Mouse (Mus musculus) liver, embryonic 16.5 days (tissue): Measurements from ENCODE around the gene Sft2d1. TPM values are rescaled to one million over a fixed set of nuclear protein-coding genes. Genes with fewer than 3 reads are reported as not detected.

Source experiments
- ATAC-seq: fragments of 200-750 bp; cut with Nextera tagmentation; 2 replicates; pipeline ENCODE4 v1.8.0; 2017; ENCODE audit warnings: low read depth, mild to moderate bottlenecking, moderate number of reproducible peaks, moderate library complexity
- H3K27ac ChIP-seq: fragments of 300-500 bp; sonication (generic); 2 replicates; pipeline ENCODE4 v1.5.1; 2014; ENCODE audit warnings: mild to moderate bottlenecking, low read length
- H3K27me3 ChIP-seq: fragments of 300-500 bp; sonication (generic); 2 replicates; pipeline ENCODE4 v1.6.1; 2014; ENCODE audit warnings: low read depth, low read length, mixed read lengths; ENCODE audit not compliant: control insufficient read depth, insufficient read depth
- H3K36me3 ChIP-seq: fragments of 300-500 bp; sonication (generic); 2 replicates; pipeline ENCODE4 v1.6.1; 2014; ENCODE audit warnings: mild to moderate bottlenecking; ENCODE audit not compliant: control insufficient read depth, insufficient read depth
- H3K4me1 ChIP-seq: fragments of 300-500 bp; sonication (generic); 2 replicates; pipeline ENCODE4 v1.6.1; 2014; ENCODE audit warnings: low read depth, low read length, mixed read lengths; ENCODE audit not compliant: control insufficient read depth
- H3K4me2 ChIP-seq: fragments of 300-500 bp; sonication (generic); 2 replicates; pipeline ENCODE4 v1.6.1; 2014; ENCODE audit warnings: low read depth, low read length, mixed read lengths
- H3K4me3 ChIP-seq: fragments of 300-500 bp; sonication (generic); 2 replicates; pipeline ENCODE4 v1.5.1; 2014; ENCODE audit warnings: low read depth, mild to moderate bottlenecking, low read length
- H3K9ac ChIP-seq: fragments of 300-500 bp; sonication (generic); 2 replicates; pipeline ENCODE4 v1.6.1; 2014; ENCODE audit warnings: low read depth, low read length
- H3K9me3 ChIP-seq: fragments of 300-500 bp; sonication (generic); replicated peaks from 2 replicates; pipeline ENCODE4 v1.6.1; 2016; ENCODE audit warnings: low read length; ENCODE audit not compliant: control insufficient read depth
- WGBS: fragments of 180-500 bp; shearing (Covaris S2); extraction: QIAGEN DNeasy Blood & Tissue Kit; methylation state at CpG from one replicate; pipeline ENCODE4 v1.1.7; 2014; ENCODE audit not compliant: insufficient replicate concordance; 5-methylcytosine and 5-hydroxymethylcytosine counted together
- polyA plus RNA-seq: library from polyadenylated mRNA; unstranded; fragments of >200 nt; fragmentation: Nextera tagmentation; extraction: Ambion mirVana; gene quantifications from 2 replicates; pipeline ENCODE4 v1.2.1, GENCODE M21; 2015

The Sft2d1 gene
- polyA plus RNA-seq, 1 experiment from 2014 or later = 44.5 TPM

DNA sequence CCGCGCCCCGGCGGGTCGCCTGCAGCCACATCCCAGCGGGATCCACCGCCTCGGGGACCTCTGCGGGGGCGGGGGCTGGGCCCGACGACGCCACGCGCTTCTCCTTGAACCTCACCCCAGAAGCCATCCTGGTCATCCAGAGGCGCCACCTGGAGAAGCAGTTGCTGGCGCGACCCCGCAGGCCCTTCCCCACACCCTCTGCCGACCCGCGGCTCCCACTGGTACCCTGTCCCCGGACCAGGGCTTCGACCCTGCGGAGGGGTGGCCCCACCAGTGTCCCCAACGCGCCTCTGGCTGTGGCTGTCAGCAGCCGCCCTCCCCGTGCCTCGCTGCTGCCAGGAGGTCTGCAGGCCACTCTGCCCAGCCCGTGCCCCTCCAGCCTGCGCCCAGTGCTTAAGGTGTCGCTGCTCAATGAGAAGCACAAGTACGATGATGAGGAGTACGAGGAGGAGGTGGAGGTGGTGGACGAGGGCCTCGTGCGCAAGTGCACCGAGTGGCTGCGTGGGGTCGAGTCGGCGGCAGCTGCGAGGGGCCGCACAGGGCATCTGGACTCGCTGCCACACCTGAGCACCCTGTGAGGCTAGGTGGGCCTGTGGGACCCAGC lies 30.6 kb downstream of the Sft2d1 start:
- ATAC-seq = no peak
- 16% methylated on average over 46 of the region's 46 CpGs for WGBS

DNA sequence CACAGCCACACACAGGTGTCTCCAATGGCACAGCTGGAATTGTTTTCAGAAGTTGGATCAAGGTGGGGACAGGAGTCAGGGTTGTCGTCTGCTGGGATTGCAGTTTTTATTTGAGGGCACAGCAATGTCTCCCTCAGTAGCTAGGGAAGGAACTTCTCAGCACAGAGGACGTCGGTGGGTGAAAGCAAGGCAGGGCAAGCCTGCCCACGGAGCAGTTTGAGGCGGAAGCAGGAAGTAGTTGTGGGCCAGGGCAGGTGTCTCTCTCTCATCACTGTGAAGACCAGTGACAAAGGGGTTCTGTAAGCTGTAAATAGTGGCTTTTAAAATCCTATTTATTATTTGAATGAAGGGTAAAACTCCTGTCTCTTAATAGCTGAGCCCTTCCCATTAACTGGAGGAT lies 31.8 kb downstream of the Sft2d1 start:
- WGBS = 14% methylated on average over 5 of the region's 5 CpGs

More for the DNA sequence above, 30.6 kb downstream of the Sft2d1 start:
- no peaks in the 10 kb centered on the region for H3K36me3 ChIP-seq
- H3K27ac ChIP-seq = no peak overlapping the region
- peaks cover 44% of the 10 kb centered on the region for H3K27me3 ChIP-seq
- H3K9me3 ChIP-seq = no peaks in the 10 kb centered on the region
- peak overlapping the region; percentile 40 for H3K4me3 ChIP-seq
- H3K4me1 ChIP-seq = no peaks in the 10 kb centered on the region
- H3K9ac ChIP-seq = no peak overlapping the region
- H3K4me2 ChIP-seq = peak overlapping the region; percentile 57

DNA sequence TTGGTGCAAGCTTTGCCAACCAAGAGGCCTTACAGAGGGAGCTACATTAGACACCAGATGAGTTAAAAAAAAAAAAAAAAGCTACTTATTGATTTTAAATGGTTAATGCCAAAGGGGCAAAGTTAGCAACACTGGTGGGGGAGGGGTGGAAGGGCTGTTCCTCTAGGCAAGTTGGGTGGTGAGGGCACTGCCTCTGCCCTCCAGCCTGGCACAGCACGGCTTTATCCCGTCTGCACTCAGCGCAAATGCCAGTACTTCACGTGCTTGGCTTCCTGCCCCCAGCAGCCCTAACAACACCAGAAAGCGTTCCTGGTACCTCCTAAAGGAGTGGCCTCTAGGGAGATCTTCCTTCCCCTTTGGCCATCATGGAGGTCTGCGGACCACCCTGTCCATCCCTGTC lies 32.5 kb downstream of the Sft2d1 start:
- H3K27ac ChIP-seq = no peak overlapping the region
- no peaks in the 10 kb centered on the region for H3K4me1 ChIP-seq
- H3K36me3 ChIP-seq = no peaks in the 10 kb centered on the region
- no peak overlapping the region for H3K4me3 ChIP-seq
- peaks cover 43% of the 10 kb centered on the region for H3K27me3 ChIP-seq
- no peaks in the 10 kb centered on the region for H3K9me3 ChIP-seq
- WGBS = 68% methylated on average over 6 of the region's 6 CpGs
- no peak for ATAC-seq
- H3K4me2 ChIP-seq = no peak overlapping the region
- H3K9ac ChIP-seq = no peak overlapping the region

More for the DNA sequence above, 31.8 kb downstream of the Sft2d1 start:
- Histone ChIP-seq H3K27ac (no peak overlapping the region), H3K36me3 (no peaks in the 10 kb centered on the region), H3K4me2 (no peak overlapping the region), H3K9ac (no peak overlapping the region), H3K27me3 (peaks cover 44% of the 10 kb centered on the region), H3K9me3 (no peaks in the 10 kb centered on the region), H3K4me1 (no peaks in the 10 kb centered on the region), H3K4me3 (no peak overlapping the region)
- no peak for ATAC-seq

DNA sequence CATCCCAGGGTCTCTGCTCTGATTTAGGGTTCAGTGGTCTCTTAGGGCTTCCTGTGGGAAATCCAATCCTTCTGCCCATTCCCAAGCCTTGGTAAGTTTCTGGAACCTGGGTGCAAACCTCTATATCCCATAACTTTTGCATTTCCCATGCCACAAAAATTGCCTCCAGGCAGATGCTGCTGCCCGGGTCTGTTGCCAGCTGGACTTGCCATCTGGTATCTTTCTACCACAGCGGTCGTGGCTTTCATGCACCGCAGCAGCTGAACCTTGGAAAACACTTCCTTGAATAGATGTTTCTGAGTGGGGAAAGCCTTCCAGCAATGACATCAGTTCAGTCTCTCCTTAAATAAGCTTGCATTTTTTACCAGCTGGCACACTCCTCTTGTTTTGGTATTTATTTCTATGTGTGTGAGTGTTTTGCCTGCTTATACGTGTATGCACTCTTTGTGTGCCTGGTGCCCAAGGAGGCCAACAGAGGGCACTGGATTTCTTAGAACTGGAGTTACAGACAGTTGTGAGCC lies 36.9 kb downstream of the Sft2d1 start:
- no peak for ATAC-seq
- no peaks in the 10 kb centered on the region for H3K9me3 ChIP-seq
- no peaks in the 10 kb centered on the region for H3K4me1 ChIP-seq
- no peaks in the 10 kb centered on the region for H3K27me3 ChIP-seq
- WGBS = 63% methylated on average over 5 of the region's 5 CpGs
- H3K4me2 ChIP-seq = no peak overlapping the region
- no peak overlapping the region for H3K27ac ChIP-seq
- no peak overlapping the region for H3K9ac ChIP-seq
- H3K4me3 ChIP-seq = no peak overlapping the region
- H3K36me3 ChIP-seq = no peaks in the 10 kb centered on the region

DNA sequence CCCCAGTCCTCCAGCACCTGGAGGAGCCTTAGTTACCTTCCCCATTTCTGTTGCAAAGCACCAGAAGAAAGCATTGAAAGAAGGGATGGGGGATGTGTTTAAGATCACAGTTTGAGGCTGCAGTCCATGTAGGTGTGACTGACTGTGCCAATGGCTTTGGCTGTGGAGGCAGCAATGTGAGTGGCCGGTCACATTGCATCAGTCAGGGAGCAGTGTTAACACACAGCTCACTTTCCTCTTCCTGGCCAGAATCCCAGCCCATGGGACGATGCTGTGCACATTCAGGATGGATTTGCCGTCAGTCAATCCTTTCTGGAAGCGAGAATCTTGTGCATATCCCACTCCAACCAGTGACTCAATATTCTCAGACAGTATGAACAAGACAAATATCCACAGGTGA lies 38.0 kb downstream of the Sft2d1 start:
- 57% methylated on average over 4 of the region's 4 CpGs for whole genome bisulfite sequencing
- H3K4me1 ChIP-seq = no peaks in the 10 kb centered on the region
- H3K9ac ChIP-seq = no peak overlapping the region
- no peak overlapping the region for H3K27ac ChIP-seq
- no peaks in the 10 kb centered on the region for H3K27me3 ChIP-seq
- H3K4me2 ChIP-seq = no peak overlapping the region
- no peaks in the 10 kb centered on the region for H3K36me3 ChIP-seq
- H3K9me3 ChIP-seq = no peaks in the 10 kb centered on the region
- H3K4me3 ChIP-seq = no peak overlapping the region
- ATAC-seq = no peak

DNA sequence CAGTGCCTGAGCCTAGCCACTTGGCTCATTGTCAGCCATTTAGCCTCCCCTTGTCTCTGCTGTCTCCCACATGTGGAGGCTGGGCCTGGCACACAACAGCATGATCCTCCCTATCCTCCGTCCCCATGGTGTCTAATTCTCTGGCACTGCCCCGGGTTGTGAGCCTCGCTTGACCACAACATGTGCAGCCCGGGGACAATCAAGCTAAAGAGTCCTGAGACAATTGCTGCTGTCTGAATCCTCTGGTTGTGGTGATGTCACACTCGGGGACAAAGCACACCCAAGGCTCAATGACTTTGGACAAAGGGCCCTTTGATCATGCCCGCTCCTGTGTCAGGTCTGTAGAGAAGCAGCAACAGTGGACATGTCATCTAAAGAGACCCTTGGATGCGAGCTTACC lies 40.2 kb downstream of the Sft2d1 start:
- no peak overlapping the region for H3K4me3 ChIP-seq
- no peaks in the 10 kb centered on the region for H3K4me1 ChIP-seq
- H3K27me3 ChIP-seq = no peaks in the 10 kb centered on the region
- no peak overlapping the region for H3K27ac ChIP-seq
- no peak overlapping the region for H3K4me2 ChIP-seq
- H3K9me3 ChIP-seq = no peaks in the 10 kb centered on the region
- H3K9ac ChIP-seq = no peak overlapping the region
- H3K36me3 ChIP-seq = no peaks in the 10 kb centered on the region
- WGBS = 57% methylated on average over 7 of the region's 7 CpGs
- ATAC-seq = no peak

DNA sequence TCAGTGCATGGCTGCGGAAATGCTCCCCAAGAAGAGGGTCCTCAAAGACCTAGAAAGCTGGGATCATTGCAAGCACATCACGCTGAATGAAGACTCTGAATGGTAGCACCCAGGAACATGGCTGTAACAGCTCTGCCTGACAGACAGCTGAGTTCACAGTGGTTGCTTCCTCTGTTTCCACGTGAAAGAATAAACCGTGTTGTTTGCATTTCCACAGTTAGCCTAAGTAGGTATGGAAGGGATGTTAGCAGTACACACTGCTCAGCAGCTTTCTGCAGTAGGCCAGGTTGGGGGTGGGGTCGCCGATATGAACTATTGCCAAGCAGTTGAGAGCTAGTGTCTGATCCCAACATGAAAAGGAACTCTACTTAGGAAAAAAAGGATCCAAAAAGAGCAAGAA lies 44.8 kb downstream of the Sft2d1 start, which contains the start of gene T2:
Gene T2 (plus strand): TSS at position 301 of the 400 bp plus-strand sequence.
- Histone ChIP-seq H3K4me1 (no peaks in the 10 kb centered on the region), H3K27ac (no peak within 1 kb of the TSS), H3K27me3 (no peaks in the 10 kb centered on the region), H3K9me3 (no peaks in the 10 kb centered on the region), H3K4me3 (no peak within 1 kb of the TSS), H3K36me3 (no peaks in the 10 kb centered on the region), H3K9ac (no peak within 1 kb of the TSS), H3K4me2 (no peak within 1 kb of the TSS)
- ATAC-seq = no peak
- WGBS = 62% methylated on average over 6 of the region's 6 CpGs

DNA sequence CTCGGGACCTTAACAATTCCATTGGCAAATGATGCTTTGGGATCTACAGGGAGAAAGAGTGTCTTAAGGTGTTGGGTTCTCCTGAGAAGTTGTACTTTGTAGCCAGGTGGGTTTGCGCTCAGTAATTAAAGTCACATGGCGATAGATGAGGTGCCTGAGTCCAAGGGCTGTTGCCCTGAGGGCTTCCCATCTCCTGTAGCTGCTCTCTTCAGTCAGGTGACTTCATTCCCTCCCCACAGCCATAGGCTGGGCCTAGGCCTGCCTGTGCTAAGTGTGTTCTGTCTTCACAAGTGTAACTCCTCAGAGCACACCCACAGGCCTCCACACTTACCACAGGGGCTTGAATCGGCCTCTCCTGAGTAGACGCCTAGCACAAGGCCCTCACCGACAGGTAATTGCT lies 46.6 kb downstream of the Sft2d1 start:
- no peak overlapping the region for H3K9ac ChIP-seq
- no peak overlapping the region for H3K27ac ChIP-seq
- no peak overlapping the region for H3K4me2 ChIP-seq
- H3K4me3 ChIP-seq = no peak overlapping the region
- no peaks in the 10 kb centered on the region for H3K4me1 ChIP-seq
- 63% methylated on average over 6 of the region's 6 CpGs for WGBS
- H3K9me3 ChIP-seq = no peaks in the 10 kb centered on the region
- H3K27me3 ChIP-seq = no peaks in the 10 kb centered on the region
- no peak for ATAC-seq
- H3K36me3 ChIP-seq = no peaks in the 10 kb centered on the region

DNA sequence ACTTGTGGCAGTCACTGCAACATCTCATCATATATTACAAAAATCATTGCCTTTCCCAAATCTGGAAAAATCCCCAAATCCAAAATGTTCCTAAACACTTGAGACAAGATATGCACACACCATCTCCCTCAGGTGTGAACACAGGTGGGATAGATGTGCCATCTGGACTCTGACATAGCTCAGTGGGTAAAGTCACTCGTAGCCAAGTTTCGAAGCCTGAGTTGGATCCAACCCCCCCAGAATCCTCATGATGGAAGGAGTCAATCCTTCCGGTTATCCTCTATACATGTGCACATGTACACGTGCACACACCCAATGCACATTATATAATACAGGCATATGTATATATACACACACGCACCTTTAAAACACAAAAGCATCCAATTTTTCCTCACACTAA lies 50.0 kb downstream of the Sft2d1 start:
- H3K27me3 ChIP-seq = no peaks in the 10 kb centered on the region
- no peaks in the 10 kb centered on the region for H3K4me1 ChIP-seq
- H3K27ac ChIP-seq = no peak overlapping the region
- 67% methylated on average over 5 of the region's 5 CpGs for WGBS
- H3K4me2 ChIP-seq = no peak overlapping the region
- no peaks in the 10 kb centered on the region for H3K36me3 ChIP-seq
- H3K4me3 ChIP-seq = no peak overlapping the region
- H3K9me3 ChIP-seq = no peaks in the 10 kb centered on the region
- no peak overlapping the region for H3K9ac ChIP-seq
- no peak for ATAC-seq
